Mouse (Mus musculus) embryonic facial prominence, embryonic 12.5 days (tissue): ENCODE results near the gene P2ry13. TPM values are rescaled to one million over a fixed set of nuclear protein-coding genes. Genes with fewer than 3 reads are reported as not detected.

Experiments used
- ATAC-seq: fragments of 200-750 bp; cut with Nextera tagmentation; 2 replicates; pipeline ENCODE4 v1.8.0; 2017; ENCODE audit not compliant: insufficient number of reproducible peaks, insufficient read depth, low FRiP score, low TSS enrichment
- H3K27ac ChIP-seq: fragments of 300-500 bp; sonication (generic); 2 replicates; pipeline ENCODE4 v1.5.1; 2016; ENCODE audit warnings: mild to moderate bottlenecking
- H3K27me3 ChIP-seq: fragments of 300-500 bp; sonication (generic); 2 replicates; pipeline ENCODE4 v1.6.1; 2016; ENCODE audit warnings: mild to moderate bottlenecking, moderate library complexity
- H3K36me3 ChIP-seq: fragments of 300-500 bp; sonication (generic); 2 replicates; pipeline ENCODE4 v1.6.1; 2016; ENCODE audit warnings: mild to moderate bottlenecking
- H3K4me1 ChIP-seq: fragments of 300-500 bp; sonication (generic); 2 replicates; pipeline ENCODE4 v1.6.1; 2016
- H3K4me2 ChIP-seq: fragments of 300-500 bp; sonication (generic); replicated peaks from 2 replicates; pipeline ENCODE4 v1.6.1; 2016; ENCODE audit warnings: mild to moderate bottlenecking, moderate library complexity
- H3K4me3 ChIP-seq: fragments of 300-500 bp; sonication (generic); 2 replicates; pipeline ENCODE4 v1.5.1; 2016; ENCODE audit warnings: mild to moderate bottlenecking
- H3K9ac ChIP-seq: fragments of 300-500 bp; sonication (generic); 2 replicates; pipeline ENCODE4 v1.6.1; 2016; ENCODE audit warnings: mild to moderate bottlenecking, moderate library complexity
- H3K9me3 ChIP-seq: fragments of 300-500 bp; sonication (generic); 2 replicates; pipeline ENCODE4 v1.6.1; 2016; ENCODE audit warnings: mild to moderate bottlenecking, moderate library complexity
- WGBS: fragments of 180-500 bp; shearing (Covaris S2); methylation state at CpG from one replicate; pipeline ENCODE4 v1.1.7; 2016; 5-methylcytosine and 5-hydroxymethylcytosine counted together
- polyA plus RNA-seq: library from polyadenylated mRNA; unstranded; fragments of >200 nt; fragmentation: Nextera tagmentation; extraction: Ambion mirVana; gene quantifications from 2 replicates; pipeline ENCODE4 v1.2.1, GENCODE M21; 2016

The P2ry13 gene
- polyA plus RNA-seq, 1 experiment from 2014 or later, result 0.74 TPM

DNA sequence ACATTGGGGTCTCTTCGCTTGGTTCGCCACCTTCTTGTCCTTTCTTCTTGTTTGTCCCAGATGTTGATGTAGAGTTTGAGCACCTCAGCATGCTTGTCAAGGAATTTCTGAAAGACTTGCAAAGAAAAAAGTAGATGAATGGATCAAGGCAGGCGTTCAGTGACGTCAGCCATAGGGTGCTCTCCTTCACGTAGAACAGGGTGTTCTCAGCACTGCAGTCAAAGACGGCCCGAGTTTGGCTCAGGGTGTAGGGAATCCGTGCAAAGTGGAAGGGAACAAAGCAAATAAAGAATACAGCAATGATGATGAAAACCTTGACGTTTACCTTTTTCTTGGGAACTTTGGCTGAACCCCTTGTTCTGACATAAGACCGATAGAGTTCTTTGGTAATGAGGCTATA, 6.5 kb upstream of the P2ry13 start:
- H3K36me3 ChIP-seq, result no peaks in the 10 kb centered on the region
- H3K9me3 ChIP-seq, result no peaks in the 10 kb centered on the region
- no peak overlapping the region for H3K27ac ChIP-seq
- H3K4me2 ChIP-seq, result no peak overlapping the region
- no peaks in the 10 kb centered on the region for H3K27me3 ChIP-seq
- no peak overlapping the region for H3K9ac ChIP-seq
- 93% methylated on average over 10 of the region's 10 CpGs for WGBS
- no peak for ATAC-seq
- H3K4me1 ChIP-seq, result no peaks in the 10 kb centered on the region
- H3K4me3 ChIP-seq, result no peak overlapping the region

DNA sequence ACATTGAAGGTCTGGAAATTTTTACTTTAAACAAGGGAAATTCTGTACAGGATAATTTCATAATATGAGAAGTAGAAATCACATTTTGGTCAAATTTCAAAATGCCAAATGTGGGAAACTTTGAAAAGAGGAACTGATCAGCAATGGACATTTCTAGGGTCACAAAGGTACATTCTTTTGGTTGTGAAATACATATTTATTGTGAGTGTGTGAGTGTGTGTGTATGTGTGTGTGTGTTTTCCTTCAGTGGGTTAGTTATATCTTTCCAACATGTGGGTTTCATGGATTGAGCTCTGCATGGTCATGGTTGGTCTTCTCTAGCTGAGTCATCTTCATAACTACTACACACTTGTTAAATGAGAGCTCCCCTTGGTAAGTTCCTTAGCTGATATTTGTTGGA, 1.7 kb upstream of the P2ry13 start:
- no peak overlapping the region for H3K4me3 ChIP-seq
- H3K27me3 ChIP-seq, result no peaks in the 10 kb centered on the region
- no peaks in the 10 kb centered on the region for H3K4me1 ChIP-seq
- H3K4me2 ChIP-seq, result no peak overlapping the region
- no peak for ATAC-seq
- H3K36me3 ChIP-seq, result no peaks in the 10 kb centered on the region
- H3K27ac ChIP-seq, result no peak overlapping the region
- H3K9me3 ChIP-seq, result no peaks in the 10 kb centered on the region
- H3K9ac ChIP-seq, result no peak overlapping the region

DNA sequence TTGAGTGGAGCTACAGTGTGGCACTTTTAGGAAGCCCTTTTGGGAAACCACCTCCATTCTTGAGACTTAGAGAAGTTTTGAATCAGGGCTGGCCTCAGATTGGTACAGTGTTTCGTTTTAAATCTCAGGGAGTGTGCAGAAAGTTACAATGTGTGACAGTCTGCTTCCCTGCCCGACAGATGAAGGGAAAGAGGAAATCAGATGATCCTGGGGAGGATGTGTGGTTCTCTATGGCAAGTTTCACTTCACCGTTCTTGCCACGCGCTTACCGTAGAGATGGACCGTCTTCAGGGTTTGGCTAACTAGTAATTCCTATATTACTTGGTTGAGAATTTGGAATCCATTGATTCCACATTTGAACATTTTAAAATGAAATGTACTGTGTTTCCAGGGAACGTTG, 1.1 kb upstream of the P2ry13 start:
- Histone ChIP-seq H3K27me3 (no peaks in the 10 kb centered on the region), H3K4me2 (no peak overlapping the region), H3K36me3 (no peaks in the 10 kb centered on the region), H3K4me3 (no peak overlapping the region), H3K4me1 (no peaks in the 10 kb centered on the region), H3K9ac (no peak overlapping the region), H3K27ac (no peak overlapping the region), H3K9me3 (no peaks in the 10 kb centered on the region)
- ATAC-seq, result no peak
- 85% methylated on average over 8 of the region's 8 CpGs for WGBS

DNA sequence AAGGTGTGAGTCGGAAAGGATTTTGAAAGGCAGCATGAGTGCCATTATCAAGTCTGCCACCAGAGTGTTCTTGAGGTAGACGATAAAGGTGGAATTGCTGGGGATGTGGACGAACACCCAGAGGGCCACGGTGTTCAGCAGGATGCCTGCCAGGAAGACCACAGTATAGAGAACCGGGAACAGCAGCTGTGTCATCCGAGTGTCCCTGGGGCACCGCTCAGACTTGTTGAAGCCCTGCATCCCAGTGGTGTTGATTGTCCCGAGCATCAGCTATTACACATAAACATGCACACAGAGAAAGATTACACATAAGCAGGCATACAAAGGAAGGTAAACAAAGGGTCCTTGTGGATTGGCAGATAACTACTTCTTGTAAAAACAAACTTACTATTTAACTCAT, 593 bp downstream of the P2ry13 start:
- Histone ChIP-seq H3K27ac (no peak overlapping the region), H3K4me1 (no peaks in the 10 kb centered on the region), H3K9ac (no peak overlapping the region), H3K9me3 (no peaks in the 10 kb centered on the region), H3K36me3 (no peaks in the 10 kb centered on the region), H3K4me2 (no peak overlapping the region), H3K27me3 (no peaks in the 10 kb centered on the region), H3K4me3 (no peak overlapping the region)
- no peak for ATAC-seq
- WGBS, result 72% methylated on average over 8 of the region's 8 CpGs

DNA sequence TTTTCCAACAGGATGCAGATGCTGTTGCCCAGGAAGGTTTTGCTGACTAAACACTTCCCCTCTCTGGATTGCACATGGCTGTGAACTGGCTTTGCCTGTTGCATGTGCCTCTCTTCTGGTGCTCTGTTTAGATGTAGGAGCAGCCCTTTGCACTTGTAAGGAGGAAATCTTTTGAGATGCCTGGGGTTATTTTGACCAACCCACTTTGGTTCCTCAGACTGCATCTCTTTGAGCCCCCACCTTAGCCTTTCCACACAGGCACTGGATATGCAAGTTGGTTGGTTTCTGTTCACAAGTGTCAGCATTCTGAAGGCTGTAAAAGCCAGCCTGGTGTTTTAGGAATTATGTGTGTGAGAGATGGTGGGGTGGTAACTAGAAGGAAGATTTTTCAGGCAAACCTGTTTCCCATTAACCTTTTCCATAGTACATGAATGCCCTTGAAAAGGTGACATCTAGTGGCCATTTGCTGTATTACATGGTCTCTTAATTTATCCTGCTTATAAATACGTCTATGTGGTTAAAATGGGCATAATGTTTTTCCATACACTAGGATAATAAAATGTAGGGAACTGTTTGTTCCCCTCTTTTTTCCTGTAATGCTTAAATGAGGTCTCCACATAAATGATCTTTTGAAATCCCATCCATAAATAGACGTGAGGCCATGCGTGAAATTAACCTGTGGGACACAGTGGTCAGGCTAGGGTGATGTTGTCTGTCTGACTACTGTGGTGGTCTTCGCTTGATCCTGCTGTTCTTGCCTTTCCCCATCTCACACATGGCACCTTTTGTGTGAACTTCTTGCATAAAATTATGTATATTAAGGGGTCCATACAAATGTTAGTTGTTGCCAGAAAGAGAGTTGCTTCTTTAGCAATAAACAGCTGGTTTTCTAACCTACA, 1.8 kb downstream of the P2ry13 start:
- Histone ChIP-seq H3K4me3 (no peak overlapping the region), H3K36me3 (no peaks in the 10 kb centered on the region), H3K27ac (no peak overlapping the region), H3K4me1 (no peaks in the 10 kb centered on the region), H3K9me3 (no peaks in the 10 kb centered on the region), H3K4me2 (no peak overlapping the region), H3K27me3 (no peaks in the 10 kb centered on the region), H3K9ac (no peak overlapping the region)
- 0 out of 2 replicates have a peak, but pooled peaks have one; percentile 35 for ATAC-seq
- 62% methylated on average over 4 of the region's 4 CpGs for WGBS

DNA sequence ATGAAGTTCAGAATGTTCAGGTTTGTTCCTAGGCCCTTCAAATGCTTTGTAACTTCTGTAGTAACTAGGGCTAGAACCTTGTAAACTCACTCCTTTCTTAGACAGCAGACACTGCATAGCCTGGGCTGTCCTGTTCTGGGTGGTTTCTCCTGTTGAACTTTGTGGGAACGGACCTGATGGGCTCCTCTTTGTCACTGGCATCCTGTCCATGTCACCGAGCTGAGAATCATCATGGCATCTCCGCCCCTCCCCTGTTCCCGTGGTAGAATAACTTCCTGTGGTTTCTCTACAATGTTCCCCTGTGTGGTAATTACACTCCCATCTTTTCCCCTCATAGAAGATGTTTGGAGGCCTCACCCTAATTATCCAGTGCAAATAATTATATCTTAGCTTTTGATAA, 4.7 kb downstream of the P2ry13 start:
- Histone ChIP-seq H3K4me3 (no peak overlapping the region), H3K9me3 (no peaks in the 10 kb centered on the region)
- WGBS, result 70% methylated on average over 4 of the region's 4 CpGs

DNA sequence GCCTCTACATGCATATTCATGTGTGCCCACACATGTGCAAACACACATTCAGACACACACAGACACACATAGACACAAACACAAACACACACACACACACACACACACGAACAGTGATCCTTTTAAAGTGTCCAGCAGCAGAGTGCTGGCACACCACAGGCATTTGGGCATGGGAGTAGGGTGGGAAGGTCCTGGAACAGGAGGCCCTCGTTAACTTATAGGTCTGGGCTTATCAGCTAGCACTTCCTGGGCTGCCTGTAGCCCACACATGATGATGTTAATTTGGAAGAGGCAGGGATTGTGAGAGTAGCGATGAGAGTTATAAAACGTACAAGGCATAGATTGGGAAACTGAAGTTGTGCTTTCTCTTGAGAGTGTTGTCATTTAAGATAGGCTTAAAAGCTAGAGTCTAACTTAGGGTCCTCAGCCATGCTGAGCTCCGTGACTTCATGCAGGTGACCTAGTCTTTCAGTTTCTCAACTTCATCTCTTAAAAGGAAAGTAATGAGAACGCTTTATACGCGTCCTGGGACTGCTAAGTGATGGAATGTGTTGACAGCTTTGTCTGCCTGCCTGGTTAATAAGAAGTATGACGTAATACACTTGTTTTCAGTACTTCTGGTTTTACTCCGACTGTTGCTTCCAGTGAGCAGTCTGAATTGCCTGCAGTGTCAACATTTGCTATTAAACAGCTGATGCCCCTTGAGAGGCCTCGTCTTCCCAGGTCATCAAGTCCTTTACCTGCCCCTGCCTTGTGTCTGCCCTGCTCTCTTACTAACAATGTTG, 5.8 kb downstream of the P2ry13 start:
- no peak for ATAC-seq
- Histone ChIP-seq H3K4me2 (no peak overlapping the region), H3K4me3 (no peak overlapping the region), H3K27ac (no peak overlapping the region), H3K36me3 (no peaks in the 10 kb centered on the region), H3K9me3 (no peaks in the 10 kb centered on the region), H3K9ac (no peak overlapping the region), H3K4me1 (no peaks in the 10 kb centered on the region), H3K27me3 (no peaks in the 10 kb centered on the region)
- 77% methylated on average over 11 of the region's 11 CpGs for WGBS

More for the DNA sequence above, 4.7 kb downstream of the P2ry13 start:
- Histone ChIP-seq H3K36me3 (no peaks in the 10 kb centered on the region), H3K27ac (no peak overlapping the region), H3K4me1 (no peaks in the 10 kb centered on the region), H3K27me3 (no peaks in the 10 kb centered on the region), H3K9ac (no peak overlapping the region), H3K4me2 (no peak overlapping the region)
- ATAC-seq, result no peak

DNA sequence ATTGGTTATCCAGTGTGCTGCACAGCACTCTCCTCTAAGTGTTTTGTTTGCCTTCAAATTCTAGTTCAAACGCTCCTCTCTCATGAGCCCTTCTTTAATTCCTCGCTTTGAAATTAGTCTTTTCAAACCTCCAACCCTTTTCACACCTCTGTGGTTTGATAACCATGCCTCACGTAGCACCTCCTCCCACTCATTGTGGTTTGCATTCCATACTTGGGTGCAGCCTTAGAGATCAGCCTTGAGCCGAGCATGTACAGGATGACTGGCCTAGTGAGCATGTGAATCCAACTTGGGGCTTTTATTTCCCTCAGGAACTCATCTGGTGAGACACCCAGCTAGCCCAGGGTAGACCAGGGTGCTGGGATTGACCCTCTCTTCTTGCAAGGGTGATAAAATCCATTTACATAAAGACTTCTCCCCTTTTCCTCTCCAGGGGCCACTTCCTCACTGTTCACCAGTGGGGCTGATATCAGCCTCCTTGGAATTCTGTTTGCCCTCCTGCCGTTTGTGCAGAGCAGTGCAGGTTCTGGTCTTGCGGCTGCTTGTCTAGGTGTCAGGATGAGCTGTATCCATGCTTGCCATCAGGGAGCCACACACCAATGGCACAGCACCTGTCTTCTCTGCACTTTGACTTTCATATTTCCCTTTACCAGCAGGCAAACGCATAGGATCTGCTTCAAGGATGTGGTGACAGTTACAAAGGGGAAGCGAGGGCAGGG, 6.7 kb downstream of the P2ry13 start:
- Histone ChIP-seq H3K4me3 (no peak overlapping the region), H3K27me3 (no peaks in the 10 kb centered on the region), H3K27ac (no peak overlapping the region), H3K4me2 (no peak overlapping the region), H3K4me1 (no peaks in the 10 kb centered on the region), H3K36me3 (no peaks in the 10 kb centered on the region), H3K9me3 (no peaks in the 10 kb centered on the region), H3K9ac (no peak overlapping the region)
- WGBS, result 82% methylated on average over 8 of the region's 8 CpGs
- no peak for ATAC-seq

DNA sequence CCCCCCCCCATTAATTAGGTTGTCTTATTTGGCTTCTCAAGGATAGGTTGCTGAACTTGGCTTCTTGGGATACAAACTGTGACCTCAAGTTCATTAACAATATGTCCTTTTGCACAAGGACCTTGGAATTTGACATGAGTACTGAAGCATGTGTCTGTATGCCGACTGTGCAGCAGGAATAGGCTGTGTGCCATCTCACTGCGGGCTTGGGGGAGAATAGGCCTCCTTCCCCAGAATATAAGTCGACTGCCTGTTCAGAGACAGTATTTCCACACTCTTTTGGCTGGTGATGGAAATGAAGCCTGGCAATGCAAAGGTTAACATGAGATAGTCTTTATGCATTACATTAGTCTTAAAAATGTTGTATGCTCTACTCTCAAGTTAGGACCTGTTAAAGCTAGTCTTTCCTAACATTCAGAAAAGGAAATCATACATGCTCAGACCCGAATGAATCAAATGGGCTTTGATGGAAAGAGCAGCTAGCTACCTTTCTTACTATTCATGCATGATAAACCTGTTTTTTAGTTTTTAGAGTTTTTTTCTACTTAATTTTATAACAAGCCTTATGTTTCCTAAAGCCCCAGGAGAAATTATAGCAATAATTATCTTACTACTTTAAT, 13.2 kb downstream of the P2ry13 start:
- WGBS, result 77% methylated on average over 4 of the region's 4 CpGs
- H3K27ac ChIP-seq, result no peak overlapping the region
- no peaks in the 10 kb centered on the region for H3K4me1 ChIP-seq
- H3K9me3 ChIP-seq, result no peaks in the 10 kb centered on the region
- no peaks in the 10 kb centered on the region for H3K27me3 ChIP-seq
- no peak for ATAC-seq
- H3K36me3 ChIP-seq, result no peaks in the 10 kb centered on the region
- H3K4me3 ChIP-seq, result no peak overlapping the region
- H3K4me2 ChIP-seq, result no peak overlapping the region
- no peak overlapping the region for H3K9ac ChIP-seq

DNA sequence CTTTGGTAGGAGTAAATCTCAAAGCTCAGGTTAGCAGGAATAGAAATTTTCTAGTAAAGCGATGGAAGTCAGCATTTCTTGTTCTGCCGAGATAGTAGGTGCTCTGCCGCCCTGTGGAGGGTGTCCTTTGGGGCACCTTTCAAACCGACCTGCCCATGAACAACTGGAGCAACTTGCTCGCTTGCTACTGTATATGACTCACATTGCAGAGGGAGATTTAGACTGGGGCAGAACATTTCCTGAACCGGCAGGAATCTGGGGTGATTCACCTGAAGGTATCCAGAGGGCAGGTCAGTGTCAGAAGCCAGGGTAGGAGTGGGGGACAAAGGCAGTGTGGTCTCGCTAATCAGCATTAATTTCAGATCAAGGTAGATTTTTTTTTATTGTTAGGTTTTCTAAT, 15.7 kb downstream of the P2ry13 start, which contains the start of gene Gpr87:
Gene Gpr87 (minus strand): TSS at position 167 of the 400 bp plus-strand sequence.
- WGBS, result 80% methylated on average over 7 of the region's 7 CpGs
- no peaks in the 10 kb centered on the region for H3K4me1 ChIP-seq
- H3K27ac ChIP-seq, result no peak within 1 kb of the TSS
- H3K9me3 ChIP-seq, result no peaks in the 10 kb centered on the region
- H3K9ac ChIP-seq, result no peak within 1 kb of the TSS
- no peaks in the 10 kb centered on the region for H3K27me3 ChIP-seq
- ATAC-seq, result no peak
- no peaks in the 10 kb centered on the region for H3K36me3 ChIP-seq
- no peak within 1 kb of the TSS for H3K4me3 ChIP-seq
- H3K4me2 ChIP-seq, result no peak within 1 kb of the TSS

DNA sequence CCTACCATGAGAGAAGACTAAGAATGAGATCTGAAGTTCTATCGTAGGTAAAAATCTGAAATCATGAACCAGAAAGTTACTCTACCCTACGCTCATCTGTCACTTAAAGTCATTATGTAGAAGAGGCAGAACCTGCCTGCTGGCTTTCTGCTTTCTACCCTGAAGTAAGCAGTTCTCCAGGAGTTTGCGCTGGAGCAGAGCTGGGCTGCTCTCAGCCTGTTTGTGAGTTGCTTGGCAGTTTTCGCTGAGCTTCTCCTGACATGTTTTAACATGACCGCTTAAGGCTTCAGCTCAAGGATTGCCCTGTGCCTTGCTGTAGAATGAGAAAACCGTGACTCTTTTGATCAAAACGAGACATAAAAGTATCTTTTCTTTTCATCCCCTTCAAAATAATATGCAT, 16.6 kb downstream of the P2ry13 start:
- Histone ChIP-seq H3K27ac (no peak overlapping the region), H3K9me3 (no peaks in the 10 kb centered on the region), H3K27me3 (no peaks in the 10 kb centered on the region), H3K4me1 (no peaks in the 10 kb centered on the region), H3K4me3 (no peak overlapping the region), H3K36me3 (no peaks in the 10 kb centered on the region), H3K4me2 (no peak overlapping the region), H3K9ac (no peak overlapping the region)
- 82% methylated on average over 7 of the region's 7 CpGs for WGBS
- ATAC-seq, result no peak
